Mouse (Mus musculus) neural tube, embryonic 15.5 days (tissue): ENCODE measurements around the gene Wdr18. TPM values are rescaled to one million over a fixed set of nuclear protein-coding genes. Genes with fewer than 3 reads are reported as not detected.

Experiments used
- ATAC-seq: fragments of 200-750 bp; cut with Nextera tagmentation; 2 replicates; pipeline ENCODE4 v1.8.0; 2017; ENCODE audit warnings: mild to moderate bottlenecking, moderate TSS enrichment, moderate library complexity; ENCODE audit not compliant: low FRiP score
- H3K27ac ChIP-seq: fragments of 300-500 bp; sonication (generic); replicated peaks from 2 replicates; pipeline ENCODE4 v1.5.1; 2015; ENCODE audit warnings: mild to moderate bottlenecking, inconsistent platforms
- H3K27me3 ChIP-seq: fragments of 300-500 bp; sonication (generic); replicated peaks from 2 replicates; pipeline ENCODE4 v1.6.1; 2015; ENCODE audit warnings: inconsistent platforms
- H3K36me3 ChIP-seq: fragments of 300-500 bp; sonication (generic); 2 replicates; pipeline ENCODE4 v1.6.1; 2015; ENCODE audit warnings: inconsistent platforms
- H3K4me1 ChIP-seq: fragments of 300-500 bp; sonication (generic); 2 replicates; pipeline ENCODE4 v1.6.1; 2015; ENCODE audit warnings: inconsistent platforms
- H3K4me2 ChIP-seq: fragments of 300-500 bp; sonication (generic); 2 replicates; pipeline ENCODE4 v1.6.1; 2015; ENCODE audit warnings: inconsistent platforms, mild to moderate bottlenecking, moderate library complexity
- H3K4me3 ChIP-seq: fragments of 300-500 bp; sonication (generic); replicated peaks from 2 replicates; pipeline ENCODE4 v1.5.1; 2015; ENCODE audit warnings: mild to moderate bottlenecking, inconsistent platforms
- H3K9ac ChIP-seq: fragments of 300-500 bp; sonication (generic); replicated peaks from 2 replicates; pipeline ENCODE4 v1.6.1; 2015; ENCODE audit warnings: mild to moderate bottlenecking, inconsistent platforms
- H3K9me3 ChIP-seq: fragments of 300-500 bp; sonication (generic); replicated peaks from 2 replicates; pipeline ENCODE4 v1.6.1; 2016; ENCODE audit warnings: inconsistent platforms
- whole genome bisulfite sequencing: fragments of 180-500 bp; shearing (Covaris S2); methylation state at CpG from one replicate; pipeline ENCODE4 v1.1.7; 2015; ENCODE audit warnings: mixed read lengths; 5-methylcytosine and 5-hydroxymethylcytosine counted together
- polyA plus RNA-seq: library from polyadenylated mRNA; unstranded; fragments of >200 nt; fragmentation: Nextera tagmentation; extraction: Ambion mirVana; gene quantifications from 2 replicates; pipeline ENCODE4 v1.2.1, GENCODE M21; 2015

The Wdr18 gene
- polyA plus RNA-seq, 1 experiment from 2014 or later: 94.4 TPM

- Histone ChIP-seq H3K9ac (0 out of 2 replicates have a peak overlapping the region, but pooled peaks have one; percentile 2), H3K9me3 (no peaks in the 10 kb centered on the region), H3K4me1 (peaks cover 58% of the 10 kb centered on the region), H3K27ac (0 out of 2 replicates have a peak overlapping the region, but pooled peaks have one; percentile 25), H3K4me3 (no peak overlapping the region), H3K4me2 (peak overlapping the region; percentile 25), H3K27me3 (no peaks in the 10 kb centered on the region), H3K36me3 (peaks cover 9% of the 10 kb centered on the region)
- WGBS: 43% methylated on average over 27 of the region's 27 CpGs
- ATAC-seq: no peak
These were observed 23.0 kb upstream of the Wdr18 start for GRCm38 (mm10) chr10:79936911-79937441.

GRCm38 (mm10) chr10:79937775-79938526 is 22.0 kb upstream of the Wdr18 start:
- Histone ChIP-seq H3K27me3 (no peaks in the 10 kb centered on the region), H3K4me2 (no peak overlapping the region), H3K4me3 (no peak overlapping the region), H3K4me1 (peaks cover 48% of the 10 kb centered on the region), H3K36me3 (peaks cover 6% of the 10 kb centered on the region; the same call in 1 of the 2 replicates), H3K9ac (no peak overlapping the region), H3K27ac (no peak overlapping the region), H3K9me3 (no peaks in the 10 kb centered on the region)
- 36% methylated on average over 11 of the region's 11 CpGs for WGBS
- no peak for ATAC-seq

- Histone ChIP-seq H3K36me3 (peaks cover 6% of the 10 kb centered on the region; the same call in 1 of the 2 replicates), H3K4me1 (peaks cover 50% of the 10 kb centered on the region), H3K27ac (no peak overlapping the region), H3K27me3 (no peaks in the 10 kb centered on the region), H3K4me3 (no peak overlapping the region), H3K9ac (no peak overlapping the region), H3K4me2 (no peak overlapping the region), H3K9me3 (no peaks in the 10 kb centered on the region)
- ATAC-seq: no peak
- WGBS: 63% methylated on average over 7 of the region's 7 CpGs
These were observed 19.2 kb upstream of the Wdr18 start for GRCm38 (mm10) chr10:79940749-79941148.

- no peaks in the 10 kb centered on the region for H3K9me3 ChIP-seq
- H3K4me3 ChIP-seq: no peak overlapping the region
- peaks cover 46% of the 10 kb centered on the region for H3K4me1 ChIP-seq
- no peak overlapping the region for H3K9ac ChIP-seq
- H3K27ac ChIP-seq: no peak overlapping the region
- 96% methylated on average over 1 of the region's 1 CpGs for WGBS
- H3K27me3 ChIP-seq: no peaks in the 10 kb centered on the region
- H3K36me3 ChIP-seq: peaks cover 6% of the 10 kb centered on the region; the same call in 1 of the 2 replicates
- no peak for ATAC-seq
- H3K4me2 ChIP-seq: no peak overlapping the region
These were observed 17.0 kb upstream of the Wdr18 start for GRCm38 (mm10) chr10:79942988-79943387.

GRCm38 (mm10) chr10:79943471-79943901 is 16.5 kb upstream of the Wdr18 start:
- no peak for ATAC-seq
- 66% methylated on average over 9 of the region's 9 CpGs for WGBS
- Histone ChIP-seq H3K4me2 (no peak overlapping the region), H3K9me3 (no peaks in the 10 kb centered on the region), H3K9ac (no peak overlapping the region), H3K27ac (no peak overlapping the region), H3K36me3 (peaks cover 8% of the 10 kb centered on the region), H3K4me3 (no peak overlapping the region), H3K27me3 (no peaks in the 10 kb centered on the region), H3K4me1 (peaks cover 41% of the 10 kb centered on the region)

- 22% methylated on average over 16 of the region's 16 CpGs for WGBS
- ATAC-seq: no peak
- Histone ChIP-seq H3K4me3 (no peak overlapping the region), H3K4me1 (peaks cover 35% of the 10 kb centered on the region), H3K4me2 (no peak overlapping the region), H3K27ac (0 out of 2 replicates have a peak overlapping the region, but pooled peaks have one; percentile 18), H3K9ac (no peak overlapping the region), H3K27me3 (no peaks in the 10 kb centered on the region), H3K9me3 (no peaks in the 10 kb centered on the region), H3K36me3 (peaks cover 26% of the 10 kb centered on the region)
These were observed 14.3 kb upstream of the Wdr18 start for GRCm38 (mm10) chr10:79945507-79946234.

GRCm38 (mm10) chr10:79946752-79947322 is 13.1 kb upstream of the Wdr18 start:
- no peak for ATAC-seq
- Histone ChIP-seq H3K4me2 (no peak overlapping the region), H3K4me1 (peaks cover 33% of the 10 kb centered on the region), H3K9me3 (no peaks in the 10 kb centered on the region), H3K4me3 (no peak overlapping the region), H3K9ac (no peak overlapping the region), H3K27ac (no peak overlapping the region), H3K36me3 (peaks cover 37% of the 10 kb centered on the region), H3K27me3 (no peaks in the 10 kb centered on the region)
- WGBS: 19% methylated on average over 7 of the region's 7 CpGs

GRCm38 (mm10) chr10:79947502-79947901 is 12.4 kb upstream of the Wdr18 start:
- Histone ChIP-seq H3K4me1 (peaks cover 33% of the 10 kb centered on the region), H3K9me3 (no peaks in the 10 kb centered on the region), H3K9ac (no peak overlapping the region), H3K27me3 (no peaks in the 10 kb centered on the region), H3K27ac (no peak overlapping the region), H3K4me3 (no peak overlapping the region), H3K4me2 (no peak overlapping the region), H3K36me3 (peaks cover 36% of the 10 kb centered on the region)
- ATAC-seq: no peak
- 61% methylated on average over 6 of the region's 6 CpGs for WGBS

- no peak for ATAC-seq
- Histone ChIP-seq H3K27ac (no peak overlapping the region), H3K27me3 (no peaks in the 10 kb centered on the region), H3K4me1 (peaks cover 21% of the 10 kb centered on the region), H3K9me3 (no peaks in the 10 kb centered on the region), H3K9ac (no peak overlapping the region), H3K36me3 (peaks cover 44% of the 10 kb centered on the region), H3K4me3 (no peak overlapping the region), H3K4me2 (no peak overlapping the region)
- WGBS: 92% methylated on average over 4 of the region's 4 CpGs
These were observed 10.1 kb upstream of the Wdr18 start for GRCm38 (mm10) chr10:79949873-79950272.

GRCm38 (mm10) chr10:79950661-79951060 is 9.3 kb upstream of the Wdr18 start:
- Histone ChIP-seq H3K9me3 (no peaks in the 10 kb centered on the region), H3K9ac (no peak overlapping the region), H3K4me3 (no peak overlapping the region), H3K4me2 (no peak overlapping the region), H3K36me3 (peaks cover 44% of the 10 kb centered on the region), H3K27ac (no peak overlapping the region), H3K4me1 (peaks cover 14% of the 10 kb centered on the region), H3K27me3 (no peaks in the 10 kb centered on the region)
- no peak for ATAC-seq
- 88% methylated on average over 18 of the region's 18 CpGs for WGBS

- no peak overlapping the region for H3K4me2 ChIP-seq
- H3K27me3 ChIP-seq: no peaks in the 10 kb centered on the region; the same call in 1 of the 2 replicates
- WGBS: 91% methylated on average over 6 of the region's 6 CpGs
- no peak overlapping the region for H3K27ac ChIP-seq
- H3K36me3 ChIP-seq: peaks cover 38% of the 10 kb centered on the region
- ATAC-seq: no peak
- no peak overlapping the region for H3K4me3 ChIP-seq
- H3K9me3 ChIP-seq: no peaks in the 10 kb centered on the region
- no peak overlapping the region for H3K9ac ChIP-seq
- peaks cover 4% of the 10 kb centered on the region; the same call in 1 of the 2 replicates for H3K4me1 ChIP-seq
These were observed 6.0 kb upstream of the Wdr18 start for GRCm38 (mm10) chr10:79953946-79954345.
